Mouse (Mus musculus) spleen, postnatal 10 days (tissue): ENCODE measurements around the gene Abat.
A peak's percentile ranks its signal among the peaks of the same experiment; 100 is the strongest.

ENCODE experiments used
- DNase-seq, 2 experiments: peaks; one replicate each; pipeline ENCODE4 v3.0.0; 2021 to 2022; ENCODE audit warnings: low spot score in 2 of 2

The Abat gene

GRCm38 (mm10) chr16:8573751-8574150, 60.5 kb downstream of the Abat start:
- no peak for DNase-seq

- no peak for DNase-seq
These were observed 61.1 kb downstream of the Abat start for GRCm38 (mm10) chr16:8574316-8574715.

- DNase-seq, result no peak
These were observed 62.9 kb downstream of the Abat start for GRCm38 (mm10) chr16:8576111-8576510.

GRCm38 (mm10) chr16:8576901-8577300, 63.7 kb downstream of the Abat start:
- DNase-seq, result no peak

GRCm38 (mm10) chr16:8578326-8578725, 65.1 kb downstream of the Abat start:
- DNase-seq, result no peak

GRCm38 (mm10) chr16:8579546-8579945, 66.3 kb downstream of the Abat start:
- DNase-seq, result no peak

- DNase-seq, result no peak
These were observed 68.5 kb downstream of the Abat start for GRCm38 (mm10) chr16:8581661-8582239.

GRCm38 (mm10) chr16:8582579-8583295, 69.5 kb downstream of the Abat start:
- DNase-seq, result no peak

GRCm38 (mm10) chr16:8584248-8584647, 71.0 kb downstream of the Abat start:
- no peak for DNase-seq

- no peak for DNase-seq
These were observed 71.8 kb downstream of the Abat start for GRCm38 (mm10) chr16:8585056-8585455.

GRCm38 (mm10) chr16:8595411-8595810, 82.2 kb downstream of the Abat start:
- DNase-seq, result no peak

- DNase-seq, result no peak
These were observed 83.1 kb downstream of the Abat start for GRCm38 (mm10) chr16:8596336-8596735.

GRCm38 (mm10) chr16:8597516-8597915, 84.3 kb downstream of the Abat start:
- no peak for DNase-seq

- no peak for DNase-seq
These were observed 90.6 kb downstream of the Abat start for GRCm38 (mm10) chr16:8603789-8604188.

- no peak for DNase-seq
These were observed 97.2 kb downstream of the Abat start for GRCm38 (mm10) chr16:8610397-8610796.

GRCm38 (mm10) chr16:8612214-8613005, 99.2 kb downstream of the Abat start:
- DNase-seq, result peak; percentile 33 to 74

GRCm38 (mm10) chr16:8613039-8613438, 99.8 kb downstream of the Abat start:
- DNase-seq, result peak; percentile 28 to 32

GRCm38 (mm10) chr16:8613447-8613846, 100.2 kb downstream of the Abat start:
- no peak for DNase-seq

- no peak for DNase-seq
These were observed 106.6 kb downstream of the Abat start for GRCm38 (mm10) chr16:8619659-8620314.

- DNase-seq, result no peak
These were observed 107.3 kb downstream of the Abat start for GRCm38 (mm10) chr16:8620315-8621115.

- DNase-seq, result no peak
These were observed 117.2 kb downstream of the Abat start for GRCm38 (mm10) chr16:8630419-8630818.
